Mouse (Mus musculus) midbrain, embryonic 10.5 days (tissue): Measurements from ENCODE around the gene Vrk3. TPM values are rescaled to one million over a fixed set of nuclear protein-coding genes. Genes with fewer than 3 reads are reported as not detected.

ENCODE experiments used
- DNase-seq: peaks from one replicate; pipeline ENCODE4 v3.0.0-alpha.2; 2017; ENCODE audit warnings: low spot score
- H3K27ac ChIP-seq: fragments of 300-500 bp; sonication (generic); replicated peaks from 2 replicates; pipeline ENCODE4 v1.5.1; 2016; ENCODE audit warnings: mild to moderate bottlenecking
- H3K27me3 ChIP-seq: fragments of 300-500 bp; sonication (generic); 2 replicates; pipeline ENCODE4 v1.6.1; 2016; ENCODE audit warnings: low read depth, mild to moderate bottlenecking; ENCODE audit not compliant: poor library complexity, severe bottlenecking
- H3K36me3 ChIP-seq: fragments of 300-500 bp; sonication (generic); 2 replicates; pipeline ENCODE4 v1.6.1; 2016; ENCODE audit warnings: mild to moderate bottlenecking, moderate library complexity
- H3K4me1 ChIP-seq: fragments of 300-500 bp; sonication (generic); 2 replicates; pipeline ENCODE4 v1.6.1; 2016
- H3K4me3 ChIP-seq: fragments of 300-500 bp; sonication (generic); 2 replicates; pipeline ENCODE4 v1.5.1; 2016; ENCODE audit warnings: mild to moderate bottlenecking, moderate library complexity
- H3K9me3 ChIP-seq: fragments of 300-500 bp; sonication (generic); replicated peaks from 2 replicates; pipeline ENCODE4 v1.6.1; 2016; ENCODE audit warnings: mild to moderate bottlenecking
- WGBS: fragments of 180-500 bp; shearing (Covaris S2); methylation state at CpG from one replicate; pipeline ENCODE4 v1.1.7; 2016; 5-methylcytosine and 5-hydroxymethylcytosine counted together
- polyA plus RNA-seq: library from polyadenylated mRNA; unstranded; fragments of >200 nt; fragmentation: Nextera tagmentation; extraction: Ambion mirVana; gene quantifications from 2 replicates; pipeline ENCODE4 v1.2.1, GENCODE M21; 2016

Vrk3 gene
- polyA plus RNA-seq, 1 experiment from 2014 or later, result 44.7 TPM

DNA sequence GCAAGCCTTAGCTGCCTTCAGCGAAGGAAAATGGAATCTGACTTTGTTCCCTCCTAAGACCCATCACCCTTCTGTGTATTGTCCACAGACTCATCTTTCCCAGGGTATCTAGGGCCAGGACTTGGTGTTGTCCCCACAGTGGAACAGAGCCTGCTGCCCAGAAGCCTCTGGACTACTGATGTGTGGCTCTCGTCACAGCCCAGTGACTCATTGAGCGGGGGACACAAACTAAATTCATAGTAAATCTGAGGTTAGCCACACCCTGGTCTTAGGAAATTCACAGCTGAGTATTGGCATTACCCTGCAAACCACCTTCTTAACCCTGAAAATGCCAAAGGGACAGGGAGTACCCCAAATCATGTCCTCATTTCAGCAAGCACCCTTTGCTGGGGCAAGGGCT lies 78.6 kb downstream of the Vrk3 start:
- no peak for DNase-seq
- 89% methylated on average over 3 of the region's 3 CpGs for WGBS

More for the DNA sequence above, 78.6 kb downstream of the Vrk3 start:
- Histone ChIP-seq H3K36me3 (peaks cover 73% of the 10 kb centered on the region), H3K27me3 (no peaks in the 10 kb centered on the region), H3K9me3 (no peaks in the 10 kb centered on the region), H3K4me3 (no peak overlapping the region), H3K4me1 (peaks cover 21% of the 10 kb centered on the region), H3K27ac (no peak overlapping the region)

Other genes with a start within 250 kb of the Vrk3 start
- gene Mybpc2, start 223.8 kb upstream of the Vrk3 start, polyA plus RNA-seq, result 0.05 and 0.20 TPM in 2 replicates
- gene Spib, start 216.3 kb upstream of the Vrk3 start, polyA plus RNA-seq, result not detected in 2 replicates
- gene Pold1, start 199.6 kb upstream of the Vrk3 start, polyA plus RNA-seq, result 168 and 179 TPM in 2 replicates
- 82.8 and 84.2 TPM in 2 replicates for gene Nr1h2, start 194.5 kb upstream of the Vrk3 start, polyA plus RNA-seq
- 0.36 and 0.42 TPM in 2 replicates for gene Napsa, start 176.0 kb upstream of the Vrk3 start, polyA plus RNA-seq
- gene Kcnc3, start 157.7 kb upstream of the Vrk3 start, polyA plus RNA-seq, result 1.1 and 1.2 TPM in 2 replicates
- 1.0 and 1.1 TPM in 2 replicates for gene Myh14, start 77.6 kb upstream of the Vrk3 start, polyA plus RNA-seq
- not detected in 2 replicates for gene Izumo2, start 39.7 kb upstream of the Vrk3 start, polyA plus RNA-seq
- 3.2 and 3.6 TPM in 2 replicates for gene Zfp473, start 2.6 kb downstream of the Vrk3 start, polyA plus RNA-seq
- 154 and 162 TPM in 2 replicates for gene Nup62, start 67.7 kb downstream of the Vrk3 start, polyA plus RNA-seq
- gene Il4i1, start 68.0 kb downstream of the Vrk3 start, polyA plus RNA-seq, result 1.2 and 1.8 TPM in 2 replicates
- 4.6 and 4.7 TPM in 2 replicates for gene Atf5, start 68.2 kb downstream of the Vrk3 start, polyA plus RNA-seq
- gene Akt1s1, start 100.6 kb downstream of the Vrk3 start, polyA plus RNA-seq, result 89.5 and 98.1 TPM in 2 replicates
- gene Tbc1d17, start 100.7 kb downstream of the Vrk3 start, polyA plus RNA-seq, result 77.8 and 89.4 TPM in 2 replicates
- 38.1 and 38.4 TPM in 2 replicates for gene Pnkp, start 108.7 kb downstream of the Vrk3 start, polyA plus RNA-seq
- 478 and 516 TPM in 2 replicates for gene Ptov1, start 121.4 kb downstream of the Vrk3 start, polyA plus RNA-seq
- 213 and 220 TPM in 2 replicates for gene Med25, start 144.3 kb downstream of the Vrk3 start, polyA plus RNA-seq
- gene Fuz, start 147.7 kb downstream of the Vrk3 start, polyA plus RNA-seq, result 26.9 and 30.6 TPM in 2 replicates
- 74.2 and 77.0 TPM in 2 replicates for gene Ap2a1, start 181.1 kb downstream of the Vrk3 start, polyA plus RNA-seq
- gene Tsks, start 194.8 kb downstream of the Vrk3 start, polyA plus RNA-seq, result 0.11 and 0.14 TPM in 2 replicates
- gene Cpt1c, start 226.4 kb downstream of the Vrk3 start, polyA plus RNA-seq, result 22.3 and 26.8 TPM in 2 replicates
- 908 and 945 TPM in 2 replicates for gene Prmt1, start 238.2 kb downstream of the Vrk3 start, polyA plus RNA-seq
- 69.5 and 71.2 TPM in 2 replicates for gene Irf3, start 249.2 kb downstream of the Vrk3 start, polyA plus RNA-seq